Mouse (Mus musculus) liver, adult 2 months (tissue): ENCODE results near the gene Syngr1. TPM values are rescaled to one million over a fixed set of nuclear protein-coding genes. Genes with fewer than 3 reads are reported as not detected.

Experiments
- DNase-seq: peaks from one replicate; pipeline ENCODE4 v3.0.0-alpha.2; 2011; ENCODE audit warnings: low read depth, low spot score; ENCODE audit errors: extremely low read depth
- H3K27ac ChIP-seq: fragments of 200-500 bp; replicated peaks from 2 replicates; pipeline ENCODE4 v1.5.1; 2012; ENCODE audit warnings: low read depth, mild to moderate bottlenecking, control low read depth, inconsistent platforms, low read length; ENCODE audit not compliant: insufficient read depth
- H3K27me3 ChIP-seq: fragments of 200-500 bp; 2 replicates; pipeline ENCODE4 v1.6.1; 2012; ENCODE audit warnings: mild to moderate bottlenecking, moderate library complexity, low read length, inconsistent platforms; ENCODE audit not compliant: control insufficient read depth, insufficient read depth
- H3K36me3 ChIP-seq: fragments of 200-500 bp; 2 replicates; pipeline ENCODE4 v1.6.1; 2012; ENCODE audit warnings: low read length, inconsistent platforms; ENCODE audit not compliant: control insufficient read depth, insufficient read depth
- H3K4me1 ChIP-seq: fragments of 200-500 bp; 2 replicates; pipeline ENCODE4 v1.6.1; 2011; ENCODE audit warnings: low read length; ENCODE audit not compliant: control insufficient read depth, insufficient read depth
- H3K4me3 ChIP-seq: fragments of 200-500 bp; 2 replicates; pipeline ENCODE4 v1.5.1; 2011; ENCODE audit warnings: low read depth, mild to moderate bottlenecking, control low read depth, low read length, moderate library complexity; ENCODE audit not compliant: insufficient read depth
- H3K79me2 ChIP-seq: fragments of 200-500 bp; 2 replicates; pipeline ENCODE4 v1.6.1; 2012; ENCODE audit warnings: inconsistent platforms, mild to moderate bottlenecking, low read length, moderate library complexity; ENCODE audit not compliant: control insufficient read depth, insufficient read depth
- H3K9ac ChIP-seq: fragments of 200-500 bp; 2 replicates; pipeline ENCODE4 v1.6.1; 2012; ENCODE audit warnings: low read depth, mild to moderate bottlenecking, control low read depth, inconsistent platforms, low read length
- CTCF ChIP-seq: fragments of 200-500 bp; IDR thresholded peaks from 2 replicates; pipeline ENCODE4 v1.5.1; 2011; ENCODE audit warnings: low read depth, low read length, control low read depth
- POLR2A ChIP-seq: fragments of 200-500 bp; IDR thresholded peaks from 2 replicates; pipeline ENCODE4 v1.6.1; 2011; ENCODE audit warnings: low read length, control low read depth; ENCODE audit not compliant: insufficient read depth; ENCODE audit errors: extremely low read depth
- WGBS: fragments of 180-500 bp; shearing (Covaris S2); methylation state at CpG from one replicate; pipeline ENCODE4 v1.1.7; 2018; 5-methylcytosine and 5-hydroxymethylcytosine counted together
- polyA plus RNA-seq: library from polyadenylated mRNA; depleted of rRNA; stranded (reverse); fragments of >200 nt; gene quantifications from 2 replicates; pipeline ENCODE4 v1.2.3, GENCODE M21; 2012
- total RNA-seq: library from RNA; depleted of rRNA; stranded (reverse); fragments of >200 nt; gene quantifications from 2 replicates; pipeline ENCODE4 v1.2.3, GENCODE M21; 2014

Syngr1 gene
- total and polyA plus RNA-seq, 2 experiments: 0.28 to 1.6 TPM

- no peaks in the 10 kb centered on the region for H3K36me3 ChIP-seq
- no peak overlapping the region for H3K27ac ChIP-seq
- H3K4me1 ChIP-seq: peaks cover 2% of the 10 kb centered on the region; the same call in 1 of the 2 replicates
- peak overlapping the region; percentile 62 for H3K4me3 ChIP-seq
- DNase-seq: no peak
- H3K27me3 ChIP-seq: peaks cover 4% of the 10 kb centered on the region; the same call in 1 of the 2 replicates
- 2% methylated on average over 17 of the region's 17 CpGs for WGBS
- H3K9ac ChIP-seq: peak overlapping the region; percentile 78
- TF ChIP-seq CTCF: no peak
- TF ChIP-seq POLR2A: no peak
- H3K79me2 ChIP-seq: no peaks in the 10 kb centered on the region
Measured at GRCm38 (mm10) chr15:80090741-80091120, 403 bp upstream of the Syngr1 start.

- Histone ChIP-seq H3K4me3 (no peak overlapping the region), H3K27ac (no peak overlapping the region), H3K9ac (no peak overlapping the region), H3K27me3 (peaks cover 4% of the 10 kb centered on the region; the same call in 1 of the 2 replicates), H3K4me1 (peaks cover 2% of the 10 kb centered on the region; the same call in 1 of the 2 replicates), H3K79me2 (no peaks in the 10 kb centered on the region), H3K36me3 (no peaks in the 10 kb centered on the region)
- WGBS: 68% methylated on average over 7 of the region's 7 CpGs
- TF ChIP-seq CTCF (no peak), POLR2A (no peak)
- no peak for DNase-seq
Measured at GRCm38 (mm10) chr15:80092041-80092441, 907 bp downstream of the Syngr1 start.

- Histone ChIP-seq H3K79me2 (no peaks in the 10 kb centered on the region), H3K27ac (no peak overlapping the region), H3K4me1 (peaks cover 2% of the 10 kb centered on the region; the same call in 1 of the 2 replicates), H3K9ac (no peak overlapping the region), H3K27me3 (peaks cover 4% of the 10 kb centered on the region; the same call in 1 of the 2 replicates), H3K4me3 (no peak overlapping the region), H3K36me3 (no peaks in the 10 kb centered on the region)
- 52% methylated on average over 8 of the region's 8 CpGs for WGBS
- TF ChIP-seq POLR2A (no peak), CTCF (no peak)
- DNase-seq: no peak
Measured at GRCm38 (mm10) chr15:80092599-80092998, 1.5 kb downstream of the Syngr1 start.

- no peak for DNase-seq
- no peaks in the 10 kb centered on the region for H3K36me3 ChIP-seq
- no peak overlapping the region for H3K4me3 ChIP-seq
- peaks cover 2% of the 10 kb centered on the region; the same call in 1 of the 2 replicates for H3K4me1 ChIP-seq
- no peak overlapping the region for H3K9ac ChIP-seq
- peaks cover 4% of the 10 kb centered on the region; the same call in 1 of the 2 replicates for H3K27me3 ChIP-seq
- TF ChIP-seq POLR2A (no peak), CTCF (no peak)
- no peaks in the 10 kb centered on the region for H3K79me2 ChIP-seq
- 90% methylated on average over 13 of the region's 13 CpGs for WGBS
- H3K27ac ChIP-seq: no peak overlapping the region
Measured at GRCm38 (mm10) chr15:80094201-80094600, 3.1 kb downstream of the Syngr1 start.

- TF ChIP-seq CTCF (no peak), POLR2A (no peak)
- Histone ChIP-seq H3K27me3 (peaks cover 4% of the 10 kb centered on the region; the same call in 1 of the 2 replicates), H3K36me3 (no peaks in the 10 kb centered on the region), H3K4me3 (no peak overlapping the region), H3K9ac (no peak overlapping the region), H3K4me1 (peaks cover under 1% of the 10 kb centered on the region; the same call in 1 of the 2 replicates), H3K79me2 (no peaks in the 10 kb centered on the region), H3K27ac (no peak overlapping the region)
- no peak for DNase-seq
- WGBS: 69% methylated on average over 1 of the region's 1 CpGs
Measured at GRCm38 (mm10) chr15:80095596-80095995, 4.5 kb downstream of the Syngr1 start.

GRCm38 (mm10) chr15:80096406-80096805, 5.3 kb downstream of the Syngr1 start:
- Histone ChIP-seq H3K4me1 (no peaks in the 10 kb centered on the region; the same call in 1 of the 2 replicates), H3K27me3 (peaks cover 1% of the 10 kb centered on the region; the same call in 1 of the 2 replicates), H3K27ac (no peak overlapping the region), H3K9ac (no peak overlapping the region), H3K4me3 (no peak overlapping the region), H3K79me2 (no peaks in the 10 kb centered on the region), H3K36me3 (no peaks in the 10 kb centered on the region)
- no peak for DNase-seq
- 87% methylated on average over 10 of the region's 10 CpGs for WGBS
- TF ChIP-seq POLR2A (no peak), CTCF (no peak)
